Mouse (Mus musculus) liver, adult (tissue): ENCODE measurements around the gene Letmd1.

Source experiments
- GATA4 ChIP-seq: IDR thresholded peaks from 2 replicates; pipeline ENCODE4 v1.6.1; 2014; ENCODE audit warnings: mild to moderate bottlenecking, low read length; ENCODE audit not compliant: insufficient replicate concordance

The Letmd1 gene

GRCm38 (mm10) chr15:100469189-100469545 lies 344 bp downstream of the Letmd1 start:
- TF ChIP-seq GATA4: no peak

- TF ChIP-seq GATA4: no peak
Measured at GRCm38 (mm10) chr15:100470037-100470436, 1.2 kb downstream of the Letmd1 start.

- TF ChIP-seq GATA4: no peak
Measured at GRCm38 (mm10) chr15:100473926-100474503, 5.2 kb downstream of the Letmd1 start.

GRCm38 (mm10) chr15:100478351-100478750 lies 9.5 kb downstream of the Letmd1 start:
- no peak for TF ChIP-seq GATA4

GRCm38 (mm10) chr15:100478925-100479324 lies 10.1 kb downstream of the Letmd1 start:
- TF ChIP-seq GATA4: no peak

GRCm38 (mm10) chr15:100485576-100485975 lies 16.8 kb downstream of the Letmd1 start:
- TF ChIP-seq GATA4: no peak

- TF ChIP-seq GATA4: no peak
Measured at GRCm38 (mm10) chr15:100486450-100486849, 17.6 kb downstream of the Letmd1 start.

- TF ChIP-seq GATA4: no peak
Measured at GRCm38 (mm10) chr15:100487050-100487449, 18.2 kb downstream of the Letmd1 start.

GRCm38 (mm10) chr15:100489263-100489662 lies 20.4 kb downstream of the Letmd1 start:
- no peak for TF ChIP-seq GATA4

- TF ChIP-seq GATA4: no peak
Measured at GRCm38 (mm10) chr15:100491966-100492365, 23.1 kb downstream of the Letmd1 start.

GRCm38 (mm10) chr15:100494647-100495046 lies 25.8 kb downstream of the Letmd1 start:
- TF ChIP-seq GATA4: no peak

GRCm38 (mm10) chr15:100495102-100495501 lies 26.3 kb downstream of the Letmd1 start, which contains the start of gene Csrnp2:
Gene Csrnp2, minus strand, starts transcription at chr15:100495488.
- no peak; the same call in 1 of the 2 replicates for TF ChIP-seq GATA4

- TF ChIP-seq GATA4: no peak
Measured at GRCm38 (mm10) chr15:100508454-100509167, 39.8 kb downstream of the Letmd1 start.

GRCm38 (mm10) chr15:100510072-100510471 lies 41.2 kb downstream of the Letmd1 start:
- no peak for TF ChIP-seq GATA4

GRCm38 (mm10) chr15:100513387-100513786 lies 44.6 kb downstream of the Letmd1 start:
- TF ChIP-seq GATA4: no peak

- no peak for TF ChIP-seq GATA4
Measured at GRCm38 (mm10) chr15:100515121-100515520, 46.3 kb downstream of the Letmd1 start.

- no peak for TF ChIP-seq GATA4
Measured at GRCm38 (mm10) chr15:100520306-100520705, 51.5 kb downstream of the Letmd1 start.
